Mouse (Mus musculus): Measurements from ENCODE around the gene Olfm2. TPM values are rescaled to one million over a fixed set of nuclear protein-coding genes. Genes with fewer than 3 reads are reported as not detected.
A peak's percentile ranks its signal among the peaks of the same experiment; 100 is the strongest.

Gene Olfm2
- total RNA-seq, 2 experiments from 2014 or later, result not detected

DNA sequence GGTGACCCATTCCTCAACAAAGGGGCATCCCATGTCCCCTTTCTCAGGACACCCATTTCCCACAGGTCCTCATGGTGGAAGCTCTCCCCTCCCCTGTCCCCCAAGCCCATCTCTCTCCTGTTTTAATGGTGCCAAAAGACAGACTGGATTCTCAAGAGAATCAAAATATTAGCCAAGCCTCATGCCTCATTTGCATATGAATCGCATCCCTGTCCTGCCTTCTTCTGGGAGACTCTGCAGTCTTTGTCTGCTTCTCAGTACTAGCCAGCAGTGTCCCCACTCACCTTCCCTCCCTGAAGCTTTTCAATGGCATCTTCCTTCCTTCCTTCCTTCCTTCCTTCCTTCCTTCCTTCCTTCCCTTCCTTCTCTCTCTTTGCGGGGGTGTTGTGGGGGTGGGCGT, 1.5 kb upstream of the Olfm2 start:
- ATAC-seq (ENCODE audit: poor library complexity, severe bottlenecking), result no peak

DNA sequence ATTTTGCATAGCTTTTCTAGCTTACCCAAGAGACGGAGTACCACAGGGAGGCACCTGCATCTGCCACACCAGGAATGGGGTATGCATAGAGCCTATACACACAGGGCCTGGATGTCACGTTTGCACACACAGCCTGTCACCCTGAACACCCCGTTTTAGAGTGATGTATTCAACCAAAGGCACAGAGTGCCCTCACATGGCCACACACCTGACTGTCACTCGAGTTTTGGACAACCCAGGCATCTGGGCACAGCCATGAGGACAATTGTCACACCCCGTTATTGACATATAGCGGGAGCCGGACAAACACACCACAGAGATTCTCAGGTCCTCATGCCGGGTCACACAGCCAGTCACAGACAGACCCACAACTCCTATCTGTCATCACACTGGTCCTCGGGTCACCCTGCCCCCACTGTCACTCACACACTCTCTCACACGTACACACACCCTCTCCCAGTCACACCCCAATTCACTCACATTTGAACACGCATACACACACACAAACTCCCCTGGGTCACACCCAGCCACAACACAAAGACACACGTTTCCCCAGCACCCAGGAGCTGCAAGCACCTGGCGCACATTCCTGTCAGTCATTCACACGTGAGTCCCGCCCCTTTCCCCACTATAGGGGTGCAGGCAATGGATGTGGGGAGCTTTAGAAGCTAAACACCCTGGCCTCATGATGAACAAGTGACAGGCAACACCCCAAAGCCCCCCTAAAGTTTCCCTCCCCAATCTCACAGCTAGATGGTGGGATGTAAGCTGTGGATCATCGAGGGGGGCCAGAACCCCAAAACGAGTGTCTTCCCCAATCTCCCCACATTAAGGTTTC, 801 bp downstream of the Olfm2 start:
- no peak for ATAC-seq (ENCODE audit: poor library complexity, severe bottlenecking)

DNA sequence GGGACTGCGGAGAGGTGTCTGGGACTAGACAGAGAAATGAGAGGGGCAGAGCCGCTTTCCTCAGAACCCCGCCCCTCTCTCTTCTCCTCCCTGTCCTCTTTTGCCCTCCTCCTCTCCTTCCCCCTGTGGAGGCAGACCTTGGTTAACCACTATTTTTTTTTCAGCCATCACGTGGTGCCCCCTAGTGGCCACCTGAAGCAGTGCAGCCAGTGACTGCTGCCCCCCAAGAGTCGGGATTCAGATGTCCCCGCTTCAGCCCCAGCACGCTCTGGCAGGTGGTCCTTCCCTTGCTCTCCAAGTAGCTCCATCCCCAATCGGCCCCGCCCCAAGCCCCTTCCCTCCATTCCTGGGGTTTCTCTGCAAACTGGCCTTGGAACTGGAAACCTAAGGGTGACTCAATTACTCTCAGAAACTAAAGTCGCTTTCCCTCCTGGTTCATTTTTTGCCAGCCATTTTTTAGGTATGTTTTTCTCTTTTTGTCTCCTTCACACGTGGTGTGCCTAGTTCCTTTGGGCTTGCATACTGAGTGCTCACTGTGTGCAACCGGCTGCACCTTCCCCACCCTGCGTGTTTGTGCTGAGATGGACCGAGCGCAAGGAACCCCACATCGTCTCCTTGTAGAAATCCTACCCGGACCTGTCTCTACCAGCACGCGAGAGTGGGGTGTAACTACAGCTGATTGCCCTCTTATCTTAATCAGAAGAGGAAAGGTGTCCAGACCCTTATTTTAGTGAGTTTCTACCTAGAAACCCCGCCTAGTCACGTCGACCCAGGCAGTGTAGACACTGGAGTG, 2.0 kb downstream of the Olfm2 start:
- ATAC-seq (ENCODE audit: poor library complexity, severe bottlenecking), result 0 out of 2 replicates have a peak, but pooled peaks have one; percentile 33

DNA sequence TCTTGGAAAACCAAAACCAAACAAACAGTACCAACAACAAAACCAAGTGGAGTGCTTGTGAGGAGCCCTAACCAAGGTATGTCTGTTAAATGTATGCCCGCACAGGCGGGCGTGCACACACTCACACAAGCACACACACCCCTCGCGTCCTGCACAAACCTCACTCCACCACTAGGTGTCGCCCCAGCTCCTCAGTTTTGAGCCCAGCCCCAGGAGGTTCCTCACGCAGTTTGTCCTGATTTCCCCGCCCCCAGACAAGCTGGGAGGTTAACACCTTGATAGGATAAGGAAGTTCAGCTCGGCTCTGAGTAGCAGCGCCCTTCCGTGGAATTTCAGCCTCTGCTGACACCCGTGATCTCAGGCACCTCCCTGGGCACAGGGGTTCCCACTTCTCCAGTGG, 5.7 kb downstream of the Olfm2 start:
- ATAC-seq (ENCODE audit: poor library complexity, severe bottlenecking), result peak; percentile 90

DNA sequence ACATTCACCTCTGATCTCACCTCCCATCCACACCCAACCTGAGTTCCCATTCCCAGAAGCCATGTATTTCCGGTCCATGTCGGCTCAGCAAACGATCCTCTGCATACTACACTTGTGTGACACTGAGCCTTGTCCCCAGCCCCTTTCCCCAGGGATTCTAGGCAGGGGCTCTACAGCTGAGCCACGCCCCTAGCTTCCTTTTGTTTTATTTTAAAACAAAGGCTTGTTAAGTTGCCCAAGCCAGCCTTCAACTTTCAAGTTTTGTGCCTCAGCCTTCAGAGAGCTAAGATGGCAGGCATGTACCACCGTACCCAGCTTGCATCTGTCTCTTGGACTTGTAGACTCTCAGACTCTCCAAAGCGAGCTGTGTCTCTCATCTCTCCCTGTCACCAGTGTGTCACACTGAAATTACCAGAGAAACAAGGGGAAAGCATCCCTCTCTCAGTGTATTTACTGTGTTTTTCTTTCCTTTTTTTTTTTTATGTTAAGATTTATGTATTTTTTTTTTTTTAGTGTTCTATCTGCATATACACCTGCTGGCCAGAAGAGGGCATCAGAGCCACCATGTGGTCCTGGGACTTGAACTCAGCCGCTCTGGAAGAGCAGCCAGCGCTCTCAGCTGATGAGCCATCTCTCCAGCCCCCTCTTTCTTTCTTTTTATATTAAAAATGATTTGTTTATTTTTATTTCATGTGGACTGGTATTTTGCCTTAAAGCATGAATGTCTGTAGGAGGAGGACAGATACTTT, 7.7 kb downstream of the Olfm2 start:
- ATAC-seq (ENCODE audit: poor library complexity, severe bottlenecking), result no peak

DNA sequence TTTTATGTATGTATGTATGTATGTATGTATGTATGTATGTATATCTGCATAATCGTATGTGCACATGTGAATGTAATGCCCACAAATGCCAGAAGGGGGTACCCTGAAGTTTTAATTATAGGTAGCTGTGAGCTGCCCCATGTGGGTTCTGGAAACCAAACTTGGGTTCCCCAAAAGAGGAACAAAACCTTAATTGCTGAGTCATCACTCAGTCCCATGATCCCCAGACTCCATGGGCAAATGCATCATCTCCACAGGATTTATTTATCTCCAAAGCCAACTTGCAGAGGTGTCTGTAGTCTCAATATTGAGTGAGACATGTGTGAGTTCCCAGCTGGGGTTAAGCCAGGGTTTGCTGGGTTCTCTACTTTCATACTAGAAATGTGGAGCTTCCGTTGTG, 8.9 kb downstream of the Olfm2 start:
- no peak for ATAC-seq (ENCODE audit: poor library complexity, severe bottlenecking)

DNA sequence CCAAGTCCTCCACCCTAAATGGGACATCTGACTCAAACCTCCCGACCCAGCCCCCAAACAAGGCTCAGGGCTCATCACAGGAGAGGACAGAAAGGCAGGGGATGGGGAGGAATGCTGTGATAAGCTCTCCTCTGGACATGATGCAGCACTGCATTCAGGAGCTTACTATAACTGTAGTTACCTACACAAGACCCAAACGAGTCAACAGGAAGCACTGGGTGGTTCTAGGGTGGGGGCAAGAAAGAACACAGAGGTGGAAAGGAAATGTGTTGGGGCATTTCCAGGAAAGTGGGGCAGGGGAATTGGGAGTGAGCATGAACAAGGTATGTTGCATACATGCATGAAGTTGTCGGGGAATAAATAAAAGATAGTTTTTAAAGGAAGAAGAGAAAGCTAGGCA, 11.5 kb downstream of the Olfm2 start:
- no peak for ATAC-seq (ENCODE audit: poor library complexity, severe bottlenecking)

DNA sequence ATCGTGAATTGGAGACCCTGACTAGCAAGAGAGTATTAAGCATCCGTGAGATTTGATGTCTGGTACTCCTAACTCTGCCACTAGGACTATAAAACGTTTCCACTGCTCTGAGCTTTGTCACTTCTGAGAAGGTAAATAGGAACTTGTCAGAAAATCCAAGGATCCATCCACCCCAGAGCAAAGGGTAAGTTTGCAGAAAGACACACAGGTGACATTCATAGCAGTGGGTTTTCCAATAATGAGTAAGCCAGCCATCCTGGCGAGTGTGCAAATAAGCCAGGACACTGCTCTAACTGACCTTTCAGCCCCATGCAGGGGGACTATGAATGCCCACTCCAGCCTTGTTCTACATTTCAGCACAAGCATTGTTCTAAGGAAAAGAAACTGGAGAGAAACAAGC, 14.4 kb downstream of the Olfm2 start:
- no peak for ATAC-seq (ENCODE audit: poor library complexity, severe bottlenecking)

DNA sequence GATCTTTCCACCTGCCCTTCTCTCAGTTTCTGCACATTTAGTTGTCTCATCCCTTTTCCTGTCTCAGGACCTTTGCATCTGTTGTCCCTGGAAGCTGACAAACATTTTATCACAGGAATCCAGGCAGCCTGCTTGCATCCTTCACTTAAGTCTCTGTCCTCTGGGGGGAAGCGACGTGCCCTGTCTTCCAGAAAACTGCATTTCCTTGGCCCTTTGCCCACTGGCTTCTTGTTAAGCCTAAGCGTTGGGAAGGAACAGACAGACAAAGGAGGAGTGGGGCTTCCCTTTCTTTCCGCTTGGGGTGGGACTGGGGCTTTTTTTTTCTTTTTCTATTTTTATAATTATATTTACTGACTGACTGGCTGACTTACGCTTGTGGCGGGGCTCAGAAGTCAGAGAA, 16.7 kb downstream of the Olfm2 start:
- ATAC-seq (ENCODE audit: poor library complexity, severe bottlenecking), result no peak

DNA sequence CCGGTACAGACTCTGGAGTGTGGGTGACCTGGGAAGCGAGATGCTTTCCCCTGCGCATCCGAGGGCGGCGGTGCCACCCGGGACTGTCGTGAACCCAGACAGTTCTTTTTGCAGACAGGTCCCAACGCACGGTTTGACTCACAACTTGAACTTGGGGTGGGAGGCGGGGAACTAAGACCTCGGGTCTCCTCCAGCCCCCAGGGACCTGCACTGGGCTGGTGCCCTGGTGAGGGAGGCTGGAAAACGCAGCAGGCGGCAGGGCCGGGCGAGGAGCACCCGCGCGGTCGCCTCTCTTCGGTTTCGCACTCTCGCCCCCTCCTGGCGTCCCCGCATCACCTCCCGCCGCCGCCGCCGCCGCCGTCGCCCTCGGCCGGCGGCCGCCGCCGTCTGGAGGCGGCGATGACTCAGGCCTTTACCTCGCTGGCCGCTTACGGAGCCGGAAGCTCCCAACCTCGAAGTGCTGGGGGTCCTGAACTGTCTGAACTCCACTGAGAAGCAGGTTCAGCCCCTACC, 18.5 kb downstream of the Olfm2 start:
- ATAC-seq (ENCODE audit: poor library complexity, severe bottlenecking), result no peak; the same call in 1 of the 2 replicates

DNA sequence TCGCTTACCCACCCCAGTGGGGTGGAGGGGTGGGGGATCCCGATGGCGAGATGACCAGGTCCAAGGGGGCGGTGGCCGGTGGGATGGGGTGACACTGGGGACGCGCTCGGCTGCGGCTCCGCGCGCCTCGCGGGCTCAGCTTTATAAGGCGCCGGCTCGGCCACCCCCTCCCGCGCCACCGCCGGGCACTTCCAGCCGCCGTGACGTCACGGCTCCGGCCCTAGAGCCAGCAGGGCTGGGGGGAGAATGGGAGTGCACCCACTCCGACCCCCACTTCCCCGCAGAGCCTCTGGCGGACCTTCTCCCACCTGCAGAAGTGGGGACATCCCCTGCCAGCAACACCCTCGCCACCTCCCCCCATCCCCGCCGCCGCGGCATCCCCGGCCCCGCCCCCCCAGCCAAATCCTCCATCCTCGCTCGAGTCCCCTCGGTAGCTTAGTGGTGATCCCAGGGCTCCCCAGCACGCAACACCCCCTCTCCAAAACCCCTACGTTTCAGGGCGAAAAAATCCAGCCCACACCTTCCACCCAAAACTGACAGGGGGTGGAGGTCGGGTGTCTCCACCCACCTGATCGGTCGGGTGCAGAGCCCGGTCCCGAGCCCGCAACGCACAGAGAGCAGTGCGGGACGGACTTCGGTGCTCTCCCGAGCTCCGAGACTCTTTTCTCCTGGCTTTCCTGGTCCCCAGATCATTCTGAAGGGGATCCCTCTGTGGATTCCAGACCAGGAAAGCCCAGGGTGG, 19.1 kb downstream of the Olfm2 start:
- ATAC-seq (ENCODE audit: poor library complexity, severe bottlenecking), result no peak

DNA sequence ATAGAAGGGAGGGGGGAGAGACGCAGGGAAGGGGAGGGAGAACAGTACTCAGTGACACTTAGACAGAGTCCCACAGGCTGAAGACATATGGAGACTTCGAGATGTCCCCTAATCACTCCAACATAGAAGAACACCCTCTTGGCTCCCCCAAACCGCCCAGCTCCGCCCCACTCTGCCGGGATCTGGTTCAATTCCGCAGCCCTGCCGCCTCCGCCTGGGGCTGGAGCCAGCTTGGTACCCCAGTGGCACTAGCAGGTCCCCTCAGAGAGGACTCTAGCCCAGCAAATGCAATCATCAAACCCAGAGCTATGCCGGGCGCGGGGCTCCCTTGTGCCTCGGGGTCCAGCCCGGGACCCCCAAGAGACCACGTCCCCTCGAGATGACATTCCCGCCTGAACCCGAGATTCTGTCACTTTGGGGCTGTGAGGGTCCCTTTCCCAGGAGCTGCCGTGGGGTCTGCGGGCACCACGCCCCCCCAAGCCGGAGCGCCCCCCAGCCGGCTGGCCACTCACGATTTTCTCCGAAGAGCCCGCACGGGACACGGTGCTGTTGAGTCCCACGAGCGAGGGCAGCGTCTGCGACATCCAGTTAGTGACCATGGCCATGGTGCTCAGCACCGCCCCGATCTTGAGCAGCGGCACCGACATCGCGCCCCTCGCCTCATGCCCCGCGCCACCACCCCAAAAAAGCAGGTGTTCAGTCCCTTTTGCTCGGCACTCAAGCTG, 19.9 kb downstream of the Olfm2 start:
- no peak for ATAC-seq (ENCODE audit: poor library complexity, severe bottlenecking)

DNA sequence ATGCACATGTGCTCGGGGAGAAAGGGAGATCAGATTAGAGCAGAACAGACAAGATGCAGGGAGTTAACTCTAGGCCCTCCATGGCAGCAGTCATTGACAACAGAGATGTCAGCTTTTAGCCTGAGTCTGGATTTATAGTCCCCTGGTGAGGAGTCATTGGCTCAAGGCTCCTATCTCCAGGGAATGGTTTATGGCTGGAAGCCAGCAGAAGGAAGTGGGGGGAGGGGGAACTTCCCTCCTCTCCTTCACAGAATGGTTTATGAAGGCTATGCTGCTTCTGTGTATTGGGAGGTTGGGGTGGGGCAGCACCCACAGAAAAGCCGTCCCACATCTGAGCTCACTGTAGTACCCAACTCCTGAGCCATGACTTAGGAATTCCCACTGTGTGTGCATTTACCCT, 24.6 kb downstream of the Olfm2 start:
- ATAC-seq (ENCODE audit: poor library complexity, severe bottlenecking), result no peak

DNA sequence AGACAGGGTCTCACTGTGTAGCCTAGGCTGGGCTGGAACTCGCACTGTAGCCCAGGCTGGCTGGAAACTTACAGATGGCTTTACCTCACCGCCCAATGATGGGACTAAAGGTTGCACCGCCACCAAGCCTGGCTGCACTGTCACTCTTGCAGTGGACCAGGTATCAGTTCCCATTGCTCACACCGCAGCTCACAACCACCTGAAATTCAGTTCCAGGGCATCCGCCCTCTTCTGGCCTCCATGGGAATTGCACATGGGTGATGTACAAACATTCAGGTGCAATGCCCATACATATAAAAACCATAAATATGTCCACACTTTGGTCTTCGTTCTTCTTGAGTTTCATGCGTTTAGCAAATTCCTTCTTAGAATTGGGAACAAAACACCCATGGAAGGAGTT, 30.8 kb downstream of the Olfm2 start:
- no peak for ATAC-seq (ENCODE audit: poor library complexity, severe bottlenecking)

DNA sequence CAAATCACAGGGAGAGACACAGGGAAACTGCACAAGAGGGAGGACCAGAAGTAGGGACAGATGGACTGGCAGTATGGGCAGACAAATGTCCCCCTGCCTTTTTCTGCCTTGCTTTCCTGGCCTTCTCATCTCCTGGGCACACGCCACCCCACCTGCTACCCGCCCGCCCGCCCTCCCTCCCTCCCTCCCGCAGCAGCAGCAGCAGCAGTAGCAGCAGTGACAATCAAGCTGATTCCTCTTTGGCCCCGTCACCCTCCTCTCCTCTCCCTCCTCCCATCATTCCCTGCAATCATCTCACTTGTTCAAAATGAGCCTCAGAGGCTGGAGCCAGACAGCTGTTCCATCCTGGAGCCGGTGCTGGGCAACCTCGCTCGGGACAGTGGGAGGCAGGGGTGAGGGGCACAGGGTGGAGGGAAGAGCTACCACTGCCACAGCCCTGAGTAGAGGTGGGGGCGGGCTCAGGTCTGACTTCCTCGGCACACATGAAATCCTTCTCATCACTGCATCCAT, 32.6 kb downstream of the Olfm2 start:
- ATAC-seq (ENCODE audit: poor library complexity, severe bottlenecking), result no peak

DNA sequence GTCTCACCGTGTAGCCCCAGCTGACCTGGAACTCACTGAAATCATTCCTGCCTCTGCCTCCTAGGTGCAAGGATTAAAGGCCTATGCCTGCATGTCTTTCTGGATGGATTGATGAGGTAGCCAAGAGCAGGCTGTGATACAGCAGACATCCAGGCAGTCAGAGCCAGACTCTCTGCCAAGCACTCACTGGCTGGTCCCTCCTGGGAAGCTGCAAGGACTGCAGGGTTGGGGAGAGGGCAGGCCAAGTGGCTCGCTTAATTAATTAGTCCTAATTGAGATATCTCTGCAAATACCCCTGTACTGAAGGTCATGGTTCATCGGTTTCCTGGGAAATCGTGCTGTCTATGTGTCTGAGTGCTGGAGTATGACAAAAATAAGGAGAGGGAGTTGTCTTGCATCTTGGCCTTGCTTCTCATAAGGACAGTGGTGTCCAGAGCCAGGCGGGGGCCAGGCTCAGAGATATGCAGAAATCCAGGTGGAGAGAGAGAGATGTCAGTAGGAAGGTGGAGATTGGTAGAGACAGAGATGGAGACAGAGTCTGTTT, 33.1 kb downstream of the Olfm2 start:
- no peak for ATAC-seq (ENCODE audit: poor library complexity, severe bottlenecking)

DNA sequence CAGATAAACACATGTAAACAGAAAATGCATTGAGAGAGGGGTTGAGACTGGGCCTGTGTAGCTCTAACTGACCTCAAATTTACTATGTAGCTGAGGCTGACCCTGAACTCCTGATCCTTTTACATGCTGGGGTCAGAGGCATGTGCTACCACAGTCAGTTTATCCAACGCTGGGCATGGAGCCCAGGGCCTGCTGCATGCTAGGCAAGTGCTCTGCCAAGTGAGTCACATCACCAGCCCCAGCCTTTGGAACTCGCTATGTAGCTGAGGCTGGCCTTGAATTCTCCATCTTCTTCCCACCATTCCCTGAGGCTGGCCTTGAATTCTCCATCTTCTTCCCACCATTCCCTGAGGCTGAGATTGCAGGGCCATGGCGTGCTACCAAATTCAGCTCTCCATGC, 35.7 kb downstream of the Olfm2 start:
- ATAC-seq (ENCODE audit: poor library complexity, severe bottlenecking), result no peak

DNA sequence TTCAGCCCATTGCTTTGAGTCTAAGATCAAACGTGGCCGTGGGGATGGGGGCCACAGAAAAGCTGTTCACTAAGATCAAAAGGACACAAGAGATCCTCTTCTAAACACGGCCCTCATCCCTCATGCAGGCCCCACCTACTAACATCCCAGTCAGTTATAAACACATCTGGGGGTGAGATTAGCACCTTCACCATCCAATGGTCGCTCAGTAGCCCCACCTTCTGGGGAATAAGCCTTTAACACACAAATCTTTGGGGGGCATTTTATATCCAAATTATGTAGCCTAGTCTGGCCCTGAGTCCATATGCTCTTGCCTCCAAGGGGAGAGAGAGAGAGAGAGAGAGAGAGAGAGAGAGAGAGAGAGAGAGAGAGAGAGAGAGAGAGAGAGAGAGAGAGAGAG, 40.2 kb downstream of the Olfm2 start:
- ATAC-seq (ENCODE audit: poor library complexity, severe bottlenecking), result no peak

DNA sequence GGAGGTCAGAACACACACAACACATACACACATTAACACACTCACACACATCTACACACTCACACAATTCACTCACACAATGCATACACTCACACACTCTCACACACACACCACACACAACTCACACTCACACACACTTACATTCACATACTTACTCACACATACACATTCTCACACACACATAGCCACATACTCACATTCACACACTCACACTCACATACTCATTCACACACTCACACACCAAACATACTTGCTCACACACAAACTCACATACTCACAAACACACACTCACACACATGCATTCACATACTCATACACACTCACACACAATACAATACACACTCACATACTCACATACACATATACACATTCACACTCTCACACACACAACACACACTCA, 40.7 kb downstream of the Olfm2 start:
- no peak for ATAC-seq (ENCODE audit: poor library complexity, severe bottlenecking)
